ENCODE assay signal across 9 mouse cellular contexts in genomic region chr4:126237721-126238242, GRCm38 (mm10). TPM values are rescaled to one million over a fixed set of nuclear protein-coding genes. Genes with fewer than 3 reads are reported as not detected.
DNase-seq lines count a peak whose midpoint lies in the region; ATAC-seq and TF ChIP-seq lines count a peak whose summit lies in the region.
"Had no signal": no experiment of that assay in that cellular context is flagged by ENCODE, and none has a peak within 500 bp of the region (broad histone marks: within the 10 kb centered on the region; RNA-seq: fewer than 3 reads in every experiment).

No protein-coding gene starts in this region.

- no peak; the same call in 1 of the 2 replicates for TF ChIP-seq CTCF in kidney, postnatal 0 days (IDR thresholded peaks at IDR 0.05; ENCODE audit: low read depth)
- peak; percentile 43 for TF ChIP-seq CTCF in heart, postnatal 0 days (IDR thresholded peaks at IDR 0.05; ENCODE audit: low read depth)

- no peak overlapping the region for H3K27ac ChIP-seq in kidney, postnatal 0 days
- H3K27ac ChIP-seq in heart, postnatal 0 days (ENCODE audit: low read depth) = peak overlapping the region; percentile 88
- H3K27ac ChIP-seq: liver, embryonic 14.5 days had no signal

- H3K4me2 ChIP-seq in kidney, postnatal 0 days (ENCODE audit: low read length) = no peak overlapping the region
- 0 out of 2 replicates have a peak overlapping the region, but pooled peaks have one; percentile 28 for H3K4me2 ChIP-seq in heart, postnatal 0 days (ENCODE audit: low read depth, low read length)

- H3K4me1 ChIP-seq in kidney, postnatal 0 days (replicated peaks; ENCODE audit: insufficient read depth, low read length) = no peaks in the 10 kb centered on the region
- peaks cover 31% of the 10 kb centered on the region for H3K4me1 ChIP-seq in heart, postnatal 0 days (ENCODE audit: control insufficient read depth, insufficient read depth)

- DNase-seq in kidney, postnatal 0 days (ENCODE audit: low spot score) = peak; percentile 24
- DNase-seq in kidney, adult 9 months = no peak
- peak; percentile 19 for DNase-seq in NIH3T3 (ENCODE audit: low read depth)
- DNase-seq in cerebellum, adult 9-11 months = peak; percentile 30
- DNase-seq in heart, postnatal 0 days (ENCODE audit: low spot score) = peak; percentile 97
- DNase-seq in thymus, adult 18-20 months = no peak

- peaks cover 71% of the 10 kb centered on the region for H3K36me3 ChIP-seq in kidney, postnatal 0 days (ENCODE audit: insufficient read depth, low read length)
- H3K36me3 ChIP-seq in heart, postnatal 0 days (replicated peaks; ENCODE audit: control insufficient read depth, insufficient read depth, low read length) = peaks cover 83% of the 10 kb centered on the region

- H3K27me3 ChIP-seq in kidney, postnatal 0 days (ENCODE audit: insufficient read depth, low read length) = no peaks in the 10 kb centered on the region
- no peaks in the 10 kb centered on the region for H3K27me3 ChIP-seq in heart, postnatal 0 days (ENCODE audit: control insufficient read depth, insufficient read depth, low read length)

- no peaks in the 10 kb centered on the region for H3K9me3 ChIP-seq in kidney, postnatal 0 days (replicated peaks; ENCODE audit: low read length)
- H3K9me3 ChIP-seq in heart, postnatal 0 days (replicated peaks; ENCODE audit: control insufficient read depth, low read length) = no peaks in the 10 kb centered on the region

- no peak for ATAC-seq in kidney, postnatal 0 days (replicated peaks; ENCODE audit: low FRiP score, low read depth)
- ATAC-seq in heart, postnatal 0 days (ENCODE audit: insufficient read depth, low read depth) = peak; percentile 93
- ATAC-seq in megakaryocyte-erythroid progenitor cell, adult 5-6 weeks (replicated peaks; ENCODE audit: low FRiP score, low TSS enrichment, poor library complexity, severe bottlenecking) = no peak

- TF ChIP-seq EP300 in heart, postnatal 0 days (IDR thresholded peaks at IDR 0.05; ENCODE audit: low read depth) = peak; percentile 74

- WGBS in kidney, postnatal 0 days = 68% methylated on average over 5 of the region's 5 CpGs
- WGBS in heart, postnatal 0 days = 20% methylated on average over 5 of the region's 5 CpGs

- no peak overlapping the region for H3K4me3 ChIP-seq in kidney, postnatal 0 days (replicated peaks; ENCODE audit: low read depth, low read length)
- no peak overlapping the region for H3K4me3 ChIP-seq in heart, postnatal 0 days (ENCODE audit: low read depth, low read length)

- no peak overlapping the region for H3K9ac ChIP-seq in kidney, postnatal 0 days (ENCODE audit: low read depth, low read length)
- no peak overlapping the region for H3K9ac ChIP-seq in heart, postnatal 0 days (replicated peaks; ENCODE audit: low read depth, low read length)
- H3K9ac ChIP-seq: liver, embryonic 14.5 days had no signal

RNA-seq across cellular contexts. Expression of gene Map7d1, which starts 18.4 kb away (rescaled TPM):
- polyA plus RNA-seq in kidney, postnatal 0 days (2015; fragmentation: Nextera tagmentation; extraction: Ambion mirVana) = 22.4 and 27.3 TPM in 2 replicates
- 75.0 and 90.1 TPM in 2 replicates for total RNA-seq in heart, postnatal 0 days (2014; rRNA removed; ENCODE audit: low replicate concordance)
- polyA plus RNA-seq in heart, postnatal 0 days (2015; fragmentation: Nextera tagmentation; extraction: Ambion mirVana) = 35.2 and 37.5 TPM in 2 replicates
- 6.4 and 8.0 TPM in 2 replicates for total RNA-seq in megakaryocyte-erythroid progenitor cell, adult 5-6 weeks (2014; fragmentation: Nextera tagmentation)
- 13.2 and 14.5 TPM in 2 replicates for total RNA-seq in megakaryocyte-erythroid progenitor cell, adult 5-6 weeks (2017)

RNA-seq across cellular contexts. Expression of gene Trappc3, which starts 24.3 kb away (rescaled TPM):
- polyA plus RNA-seq in kidney, postnatal 0 days (2015; fragmentation: Nextera tagmentation; extraction: Ambion mirVana) = 115 and 121 TPM in 2 replicates
- 46.4 and 63.1 TPM in 2 replicates for total RNA-seq in heart, postnatal 0 days (2014; rRNA removed; ENCODE audit: low replicate concordance)
- 80.3 and 86.7 TPM in 2 replicates for polyA plus RNA-seq in heart, postnatal 0 days (2015; fragmentation: Nextera tagmentation; extraction: Ambion mirVana)
- 40.1 and 43.2 TPM in 2 replicates for total RNA-seq in megakaryocyte-erythroid progenitor cell, adult 5-6 weeks (2014; fragmentation: Nextera tagmentation)
- total RNA-seq in megakaryocyte-erythroid progenitor cell, adult 5-6 weeks (2017) = 55.9 and 81.1 TPM in 2 replicates

RNA-seq across cellular contexts. Expression of gene Thrap3, which starts 35.2 kb away (rescaled TPM):
- 136 and 156 TPM in 2 replicates for polyA plus RNA-seq in kidney, postnatal 0 days (2015; fragmentation: Nextera tagmentation; extraction: Ambion mirVana)
- 84.1 and 121 TPM in 2 replicates for total RNA-seq in heart, postnatal 0 days (2014; rRNA removed; ENCODE audit: low replicate concordance)
- 86.1 and 96.7 TPM in 2 replicates for polyA plus RNA-seq in heart, postnatal 0 days (2015; fragmentation: Nextera tagmentation; extraction: Ambion mirVana)
- 266 and 395 TPM in 2 replicates for total RNA-seq in megakaryocyte-erythroid progenitor cell, adult 5-6 weeks (2014; fragmentation: Nextera tagmentation)
- total RNA-seq in megakaryocyte-erythroid progenitor cell, adult 5-6 weeks (2017) = 471 and 531 TPM in 2 replicates

RNA-seq across cellular contexts. Expression of gene Col8a2, which starts 48.8 kb away (rescaled TPM):
- 7.9 and 8.1 TPM in 2 replicates for polyA plus RNA-seq in kidney, postnatal 0 days (2015; fragmentation: Nextera tagmentation; extraction: Ambion mirVana)
- 3.8 and 4.3 TPM in 2 replicates for total RNA-seq in heart, postnatal 0 days (2014; rRNA removed; ENCODE audit: low replicate concordance)
- 0.71 and 1.1 TPM in 2 replicates for polyA plus RNA-seq in heart, postnatal 0 days (2015; fragmentation: Nextera tagmentation; extraction: Ambion mirVana)
- total RNA-seq in megakaryocyte-erythroid progenitor cell, adult 5-6 weeks (2014; fragmentation: Nextera tagmentation) = not detected in 2 replicates
- not detected in 2 replicates for total RNA-seq in megakaryocyte-erythroid progenitor cell, adult 5-6 weeks (2017)
- total RNA-seq: neutrophil, adult 5-6 weeks had no signal

Comparison
In these comparisons a context has a peak if more than half of its experiments do, and no peak if none do; other contexts are left out.
1. DNase-seq: peak in kidney, postnatal 0 days (single experiment), NIH3T3 (single experiment), cerebellum, adult 9-11 months (single experiment) and heart, postnatal 0 days (single experiment); none in kidney, adult 9 months (single experiment) and thymus, adult 18-20 months (0 of 2).